ENCODE assay signal across 8 mouse cellular contexts in the genomic region with DNA sequence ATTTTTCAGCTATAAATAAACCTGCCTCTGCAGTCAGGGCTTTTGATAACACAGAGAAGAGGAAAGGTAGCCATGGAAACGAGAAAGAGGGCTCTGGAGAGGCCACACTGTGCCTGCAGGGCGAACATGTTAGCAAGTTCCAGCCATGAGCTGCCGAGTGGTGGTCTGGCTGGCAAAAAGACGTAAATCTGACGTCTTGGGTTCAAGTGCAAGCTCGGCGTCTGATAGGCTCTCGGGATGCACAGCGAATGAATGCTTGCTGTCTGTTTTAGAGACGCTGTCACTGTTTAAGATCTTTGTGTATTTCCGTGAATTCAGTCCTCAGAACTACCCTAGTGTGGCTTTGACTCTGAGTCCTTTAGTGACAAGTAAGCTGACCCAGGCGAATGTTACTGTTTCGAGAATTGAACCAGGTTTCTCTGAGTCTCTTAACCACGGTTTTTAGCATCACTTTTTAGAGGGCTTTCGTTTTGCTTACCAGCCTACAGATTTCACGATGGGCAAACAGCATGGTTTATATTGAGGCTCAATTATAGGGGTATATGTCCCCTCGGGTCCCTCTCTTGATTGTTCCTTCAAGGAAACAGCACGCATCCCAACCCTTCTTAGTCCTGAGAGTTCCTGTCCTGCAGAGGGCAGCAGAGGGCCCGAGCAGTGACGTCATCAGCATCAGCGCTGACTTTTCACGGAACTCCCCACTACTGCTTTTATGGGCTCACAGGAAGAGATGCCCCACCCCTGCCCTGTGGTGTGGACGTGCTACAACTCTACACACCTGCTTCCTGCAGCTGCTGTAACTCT. TPM values are rescaled to one million over a fixed set of nuclear protein-coding genes. Genes with fewer than 3 reads are reported as not detected.
DNase-seq lines count a peak whose midpoint lies in the region; ATAC-seq and TF ChIP-seq lines count a peak whose summit lies in the region.

No protein-coding gene starts in this region.

- DNase-seq in Patski (ENCODE audit: low read depth, low spot score) = no peak
- peak; percentile 64 to 81 for DNase-seq in cerebellum, postnatal 4 days (ENCODE audit: low spot score in 2 of 2)
- peak; percentile 71 for DNase-seq in gastrocnemius, adult 18-20 months (ENCODE audit: low spot score)
- peak; percentile 50 for DNase-seq in left cerebral cortex, adult 11 months (ENCODE audit: low spot score)
- peak; percentile 92 for DNase-seq in lung, postnatal 36 days
- DNase-seq in retina, embryonic 14.5 days (ENCODE audit: low spot score) = peak; percentile 77
- DNase-seq in thymus, postnatal 36 days = peak; percentile 94

- no peaks in the 10 kb centered on the region for H3K9me3 ChIP-seq in hindbrain, embryonic 16.5 days (ENCODE audit: control insufficient read depth, low read length)

- POLR2A ChIA-PET in Patski (lab: Charles Lee) = interaction anchor here (0.7 kb wide), 1 partner anchor 189 kb away, joined by 3 read pairs; no protein-coding TSS in a partner anchor

- no peaks in the 10 kb centered on the region for H3K36me3 ChIP-seq in hindbrain, embryonic 16.5 days (ENCODE audit: control insufficient read depth, insufficient read depth, low read length)

- WGBS in hindbrain, embryonic 16.5 days = 35% methylated on average over 23 of the region's 23 CpGs

- peak overlapping the region; percentile 63 for H3K4me2 ChIP-seq in hindbrain, embryonic 16.5 days (ENCODE audit: low read length)

- H3K9ac ChIP-seq in hindbrain, embryonic 16.5 days (ENCODE audit: low read depth, low read length) = peak overlapping the region; percentile 35

- in situ Hi-C loops in Patski (cut with MboI; ENCODE audit: low pct_unique_long_range_greater_than_20kb) = loop anchor here (25.0 kb wide), 1 partner anchor 282 kb away; no protein-coding TSS in a partner anchor

- peak overlapping the region; percentile 37 for H3K4me3 ChIP-seq in hindbrain, embryonic 16.5 days (ENCODE audit: low read length)

- CTCF ChIA-PET in Patski (lab: Charles Lee) = interaction anchor here (1.1 to 1.2 kb wide), 2 partner anchors 8 to 11 kb away, joined by 3 read pairs; no protein-coding TSS in a partner anchor

- peak overlapping the region; percentile 63 for H3K27ac ChIP-seq in hindbrain, embryonic 16.5 days (ENCODE audit: low read depth, low read length)

- peak; percentile 12 for ATAC-seq in Patski
- ATAC-seq in hindbrain, embryonic 16.5 days = peak; percentile 46

- H3K4me1 ChIP-seq in hindbrain, embryonic 16.5 days (ENCODE audit: control insufficient read depth, insufficient read depth, low read depth, low read length) = peaks cover 18% of the 10 kb centered on the region

- TF ChIP-seq CTCF in Patski (IDR thresholded peaks at IDR 0.05) = peak; percentile 77

- no peaks in the 10 kb centered on the region for H3K27me3 ChIP-seq in Patski
- no peaks in the 10 kb centered on the region for H3K27me3 ChIP-seq in hindbrain, embryonic 16.5 days (replicated peaks; ENCODE audit: control insufficient read depth, insufficient read depth, low read length)

RNA-seq across cellular contexts. Expression of gene Chrna9, which starts 20.8 kb away (rescaled TPM):
- polyA plus RNA-seq in Patski (2021) = not detected
- total RNA-seq in gastrocnemius, adult 18-20 months (2021) = 1 to 10 TPM; 1.9 to 8.2 TPM
- not detected in 2 replicates for polyA plus RNA-seq in hindbrain, embryonic 16.5 days (2015; fragmentation: Nextera tagmentation; extraction: Ambion mirVana)

RNA-seq across cellular contexts. Expression of gene 9130230L23Rik, which starts 48.5 kb away (rescaled TPM):
- not detected for polyA plus RNA-seq in Patski (2021)
- not detected for total RNA-seq in gastrocnemius, adult 18-20 months (2021)
- 0.12 and 0.14 TPM in 2 replicates for polyA plus RNA-seq in hindbrain, embryonic 16.5 days (2015; fragmentation: Nextera tagmentation; extraction: Ambion mirVana)
